Mouse (Mus musculus): ENCODE data around the gene Pef1.

Gene Pef1

GRCm38 (mm10) chr4:130087293-130087692, 15.1 kb upstream of the Pef1 start:
- peak; percentile 91 to 98 for DNase-seq (ENCODE audit: inconsistent age in 2 of 2, low spot score in 1 of 2)

DNA sequence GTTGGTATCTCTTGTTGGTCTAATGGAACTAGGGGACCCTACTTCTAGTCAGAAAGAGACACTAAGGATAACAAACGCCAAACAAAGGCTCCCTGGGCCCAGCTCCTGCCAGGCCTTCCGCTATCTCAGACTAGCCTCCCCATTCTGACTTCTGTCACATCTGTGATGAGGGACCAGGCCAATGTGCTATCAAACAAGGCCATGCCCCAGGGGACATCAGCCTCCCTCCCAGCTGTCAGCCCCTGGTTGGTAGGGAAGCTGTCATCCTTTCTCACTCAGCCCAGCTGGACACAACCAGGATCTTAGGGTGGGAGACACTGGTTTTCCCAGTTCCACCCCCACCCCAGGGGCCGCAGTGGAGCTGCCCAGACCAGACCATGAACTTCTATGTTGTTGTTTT, 7.2 kb upstream of the Pef1 start:
- DNase-seq (ENCODE audit: inconsistent age in 2 of 2, low spot score in 1 of 2), result no peak

- DNase-seq (ENCODE audit: inconsistent age in 2 of 2, low spot score in 1 of 2), result no peak
These were observed 1.2 kb upstream of the Pef1 start for GRCm38 (mm10) chr4:130101183-130101582.

DNA sequence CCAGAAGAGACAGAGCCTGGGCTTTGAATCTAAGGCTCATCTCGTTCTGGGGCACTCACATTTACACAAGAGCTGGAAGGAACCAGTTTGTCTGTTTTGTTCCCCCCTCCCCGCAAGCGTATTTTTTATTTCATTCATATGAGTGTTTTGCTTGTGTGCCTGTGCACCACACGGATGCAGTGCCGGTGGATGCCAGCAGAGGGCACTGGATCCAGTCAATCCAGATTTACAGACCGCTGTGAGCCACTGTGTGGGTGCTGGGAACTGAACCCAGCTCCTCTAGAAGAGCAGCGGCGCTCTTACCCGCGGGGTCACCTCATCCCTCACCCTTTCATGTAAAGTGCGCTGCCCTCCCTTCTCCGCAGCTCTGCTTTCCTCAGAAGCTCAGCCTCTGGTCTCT, 1.3 kb downstream of the Pef1 start:
- no peak for DNase-seq (ENCODE audit: inconsistent age in 2 of 2, low spot score in 1 of 2)

DNA sequence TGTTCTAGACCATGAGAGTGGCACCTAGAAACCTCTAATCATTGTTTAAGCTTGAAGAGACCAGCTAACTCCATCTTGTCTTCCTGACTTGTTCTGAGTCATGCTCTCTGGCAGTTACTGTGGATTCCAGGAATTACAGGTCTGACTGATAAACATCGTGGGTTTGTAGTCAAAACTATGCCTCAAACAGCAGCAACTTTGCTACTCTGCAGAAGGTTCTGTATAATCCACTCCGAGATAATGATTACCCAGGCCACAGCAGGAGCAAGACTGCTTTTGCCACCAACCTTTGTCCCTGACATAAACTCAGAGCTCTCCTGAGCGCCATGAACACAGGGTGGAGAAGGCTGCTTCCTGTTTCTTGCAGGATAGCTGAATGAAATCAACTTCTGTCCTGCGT, 2.2 kb downstream of the Pef1 start:
- DNase-seq (ENCODE audit: inconsistent age in 2 of 2, low spot score in 1 of 2), result peak in 1 of 2 experiments; percentile 57

DNA sequence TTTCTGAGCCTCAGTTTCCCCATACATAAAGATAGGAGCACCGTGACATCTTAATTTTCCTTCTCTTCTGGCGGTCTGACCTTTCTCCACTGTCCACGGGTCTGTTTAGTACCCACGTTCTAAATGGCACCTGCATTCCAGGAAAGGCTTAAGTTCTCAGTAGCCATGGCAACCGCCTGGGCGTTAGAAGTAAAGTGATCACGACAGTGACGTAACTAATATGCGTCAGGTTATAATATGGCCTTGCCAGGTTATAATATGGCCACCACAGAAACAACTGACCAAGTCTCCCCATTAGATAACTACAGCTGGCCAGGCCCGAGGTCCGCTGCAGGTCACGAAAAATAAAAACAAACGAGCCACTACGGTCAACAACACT, 4.7 kb downstream of the Pef1 start:
- no peak for DNase-seq (ENCODE audit: inconsistent age in 2 of 2, low spot score in 1 of 2)

- peak; percentile 99 to 100 for DNase-seq (ENCODE audit: inconsistent age in 2 of 2, low spot score in 1 of 2)
These were observed 5.2 kb downstream of the Pef1 start for GRCm38 (mm10) chr4:130107444-130108131.

GRCm38 (mm10) chr4:130108929-130109328, 6.6 kb downstream of the Pef1 start:
- DNase-seq (ENCODE audit: inconsistent age in 2 of 2, low spot score in 1 of 2), result peak in 1 of 2 experiments; percentile 30

DNA sequence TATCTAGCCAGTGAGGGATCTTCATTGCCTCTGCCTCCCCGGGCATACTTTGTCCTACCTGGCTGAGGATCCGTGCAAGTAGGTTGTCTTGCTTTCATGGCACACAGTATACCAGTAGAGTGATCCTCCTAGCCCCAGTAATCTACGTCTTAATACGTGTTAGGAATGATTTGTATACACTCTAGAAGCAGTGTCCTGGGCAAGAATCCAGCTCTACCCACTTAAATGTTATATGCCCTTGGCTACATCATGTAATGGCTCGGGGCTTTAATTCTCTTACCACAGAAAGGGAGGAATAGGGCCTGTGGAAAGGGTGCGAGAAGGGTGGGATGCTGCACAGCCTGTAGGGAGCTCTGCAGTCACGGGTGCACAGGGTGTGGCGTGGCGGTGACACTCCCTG, 7.3 kb downstream of the Pef1 start:
- no peak for DNase-seq (ENCODE audit: inconsistent age in 2 of 2, low spot score in 1 of 2)

GRCm38 (mm10) chr4:130110091-130110490, 7.7 kb downstream of the Pef1 start:
- peak in 1 of 2 experiments; percentile 58 for DNase-seq (ENCODE audit: inconsistent age in 2 of 2, low spot score in 1 of 2)

GRCm38 (mm10) chr4:130112299-130112698, 9.9 kb downstream of the Pef1 start:
- peak; percentile 85 to 92 for DNase-seq (ENCODE audit: inconsistent age in 2 of 2, low spot score in 1 of 2)

DNA sequence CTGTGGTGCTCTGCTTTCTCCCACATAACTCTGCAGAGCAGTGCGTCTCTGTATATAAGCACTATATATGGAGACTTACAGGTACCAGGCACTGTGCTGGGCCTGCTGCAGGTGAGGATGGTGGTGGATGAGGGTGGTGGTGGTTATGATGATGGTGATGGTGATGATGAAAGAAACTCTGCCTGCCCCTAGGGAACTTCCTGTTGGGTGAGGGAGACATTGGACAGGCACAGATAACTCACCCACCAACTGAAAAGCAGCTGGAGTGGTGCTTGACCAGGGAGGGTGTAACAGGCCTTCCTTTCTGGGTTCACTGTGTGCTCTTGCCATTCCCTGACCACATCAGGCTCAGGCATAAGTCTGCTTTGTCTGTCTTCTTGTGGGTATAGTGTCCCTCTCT, 10.4 kb downstream of the Pef1 start:
- no peak for DNase-seq (ENCODE audit: inconsistent age in 2 of 2, low spot score in 1 of 2)

GRCm38 (mm10) chr4:130120752-130121151, 18.4 kb downstream of the Pef1 start:
- DNase-seq (ENCODE audit: inconsistent age in 2 of 2, low spot score in 1 of 2), result peak in 1 of 2 experiments; percentile 61

GRCm38 (mm10) chr4:130121560-130121959, 19.2 kb downstream of the Pef1 start:
- DNase-seq (ENCODE audit: inconsistent age in 2 of 2, low spot score in 1 of 2), result no peak

DNA sequence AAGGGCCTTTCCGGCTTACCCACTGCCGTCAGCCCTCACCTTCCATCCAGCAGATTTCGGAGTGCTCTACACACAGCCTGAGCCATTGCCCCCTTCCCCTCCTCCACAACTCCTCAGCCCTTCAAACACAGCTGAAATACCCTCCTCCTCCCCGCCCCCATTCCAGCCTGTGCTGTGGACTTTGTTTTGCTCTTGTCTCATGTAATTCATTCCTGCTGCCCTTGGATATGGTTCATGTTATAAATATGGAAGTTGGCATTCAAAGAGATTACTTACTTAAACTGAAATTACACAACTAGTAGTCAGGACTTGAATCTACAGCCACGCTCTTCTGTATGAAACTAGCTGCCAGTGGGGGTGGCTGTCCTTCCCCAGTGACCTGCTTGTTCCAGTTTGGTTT, 20.7 kb downstream of the Pef1 start:
- no peak for DNase-seq (ENCODE audit: inconsistent age in 2 of 2, low spot score in 1 of 2)

DNA sequence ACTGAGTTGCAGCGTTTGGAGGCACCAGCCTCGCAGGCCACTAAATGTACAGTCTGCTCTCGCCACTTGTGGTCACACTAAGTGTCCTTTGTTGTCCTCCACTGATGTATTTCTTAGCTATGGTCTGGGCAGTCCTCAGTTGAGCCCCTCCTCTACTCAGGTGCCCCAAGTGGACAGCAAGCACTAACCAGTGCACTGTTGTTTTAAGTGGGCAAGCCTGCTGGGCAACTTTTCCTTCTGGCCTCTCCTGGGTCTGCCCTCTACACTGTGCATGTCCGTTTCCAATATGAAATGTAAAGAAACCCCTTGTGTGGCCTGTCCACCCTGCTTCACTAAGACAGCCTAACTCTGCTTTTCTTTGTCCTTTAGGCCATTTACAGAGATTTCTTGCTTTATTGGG, 21.8 kb downstream of the Pef1 start:
- no peak for DNase-seq (ENCODE audit: inconsistent age in 2 of 2, low spot score in 1 of 2)

DNA sequence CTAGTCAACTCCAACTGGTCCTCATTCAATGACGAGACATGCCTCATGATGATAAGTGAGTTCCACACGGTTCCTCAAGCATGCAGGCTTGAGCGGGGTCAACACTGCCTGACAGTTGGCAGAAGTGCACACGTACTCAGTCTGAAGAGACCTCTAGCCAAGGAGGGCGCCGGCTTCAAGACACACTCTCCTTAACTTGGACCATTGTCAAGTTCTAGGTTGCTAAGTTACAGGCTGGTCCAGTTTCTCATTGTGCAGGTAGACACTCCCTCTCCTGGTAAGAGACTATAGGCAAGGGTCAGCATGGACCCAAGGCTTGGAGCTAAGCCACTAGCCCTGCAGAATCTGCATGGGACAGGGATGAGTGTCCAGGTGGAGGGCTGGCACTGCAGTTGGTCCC, 22.8 kb downstream of the Pef1 start:
- no peak for DNase-seq (ENCODE audit: inconsistent age in 2 of 2, low spot score in 1 of 2)

- DNase-seq (ENCODE audit: inconsistent age in 2 of 2, low spot score in 1 of 2), result peak; percentile 73 to 90
These were observed 23.6 kb downstream of the Pef1 start for GRCm38 (mm10) chr4:130125935-130126334.

- no peak for DNase-seq (ENCODE audit: inconsistent age in 2 of 2, low spot score in 1 of 2)
These were observed 26.5 kb downstream of the Pef1 start for GRCm38 (mm10) chr4:130128907-130129306.

- DNase-seq (ENCODE audit: inconsistent age in 2 of 2, low spot score in 1 of 2), result peak in 1 of 2 experiments; percentile 29
These were observed 27.7 kb downstream of the Pef1 start for GRCm38 (mm10) chr4:130130082-130130481.

- DNase-seq (ENCODE audit: inconsistent age in 2 of 2, low spot score in 1 of 2), result peak; percentile 69 to 86
These were observed 28.4 kb downstream of the Pef1 start for GRCm38 (mm10) chr4:130130641-130131350.

- DNase-seq (ENCODE audit: inconsistent age in 2 of 2, low spot score in 1 of 2), result peak in 1 of 2 experiments; percentile 60
These were observed 29.2 kb downstream of the Pef1 start for GRCm38 (mm10) chr4:130131448-130132105.

Data from adrenal gland, adult (tissue).